Mouse (Mus musculus): ENCODE results near the gene Nsd2.

Nsd2 gene

GRCm38 (mm10) chr5:33932413-33932812, 111.9 kb downstream of the Nsd2 start:
- peak; percentile 20 for DNase-seq (ENCODE audit: low read depth, low spot score)

- DNase-seq (ENCODE audit: low read depth, low spot score), result no peak
Observed at GRCm38 (mm10) chr5:33934081-33934480, 113.6 kb downstream of the Nsd2 start.

GRCm38 (mm10) chr5:33934877-33935276, 114.4 kb downstream of the Nsd2 start:
- no peak for DNase-seq (ENCODE audit: low read depth, low spot score)

DNA sequence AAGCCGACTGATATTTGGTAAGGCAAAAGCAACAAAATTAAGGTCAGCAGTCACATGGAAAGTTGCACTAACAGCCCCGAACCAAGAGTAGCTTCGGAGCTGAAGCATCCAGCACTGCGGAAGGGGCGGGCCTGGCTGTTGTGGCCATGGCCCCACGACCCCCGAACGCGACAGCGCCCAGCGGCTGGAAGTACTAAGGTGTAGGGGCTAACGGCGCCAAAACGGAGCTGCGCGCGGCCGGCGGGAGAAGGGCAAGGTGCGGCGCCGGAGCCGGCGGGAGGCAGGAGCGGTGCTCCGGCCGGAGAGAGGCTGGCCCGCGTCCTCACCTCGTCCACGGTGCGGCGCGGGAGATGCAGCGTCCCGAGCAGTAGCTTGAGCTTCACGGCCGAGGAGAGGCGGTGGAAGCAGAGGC, 115.2 kb downstream of the Nsd2 start:
- DNase-seq (ENCODE audit: low read depth, low spot score), result peak; percentile 41

GRCm38 (mm10) chr5:33936120-33936707, 115.7 kb downstream of the Nsd2 start, which contains the start of gene Nelfa:
TSS of gene Nelfa (minus strand) at chr5:33936413.
- DNase-seq (ENCODE audit: low read depth, low spot score), result peak; percentile 97

- no peak for DNase-seq (ENCODE audit: low read depth, low spot score)
Observed at GRCm38 (mm10) chr5:33937230-33937629, 116.7 kb downstream of the Nsd2 start.

DNA sequence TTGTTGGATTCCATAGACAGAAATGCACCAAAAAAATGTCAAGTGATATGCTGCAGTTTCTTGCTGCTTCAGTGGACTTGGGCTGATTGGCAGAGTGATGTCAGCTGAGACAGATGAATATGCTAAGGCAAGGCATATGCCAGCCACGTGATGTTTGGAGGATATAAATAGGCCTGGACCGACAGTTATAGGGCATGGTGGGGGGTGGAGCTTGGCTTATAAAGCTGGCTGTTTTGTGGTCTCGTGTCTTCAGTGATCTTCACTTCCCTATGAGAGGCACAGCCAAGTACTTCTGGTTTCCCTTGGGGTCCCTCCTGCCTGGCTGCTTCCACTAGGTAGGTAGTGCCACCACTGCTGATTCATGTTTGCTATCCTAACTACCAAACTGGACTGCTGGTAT, 117.9 kb downstream of the Nsd2 start:
- no peak for DNase-seq (ENCODE audit: low read depth, low spot score)

GRCm38 (mm10) chr5:33947035-33947434, 126.5 kb downstream of the Nsd2 start:
- peak; percentile 24 for DNase-seq (ENCODE audit: low read depth, low spot score)
